Mouse (Mus musculus): ENCODE data around the gene Steap4. TPM values are rescaled to one million over a fixed set of nuclear protein-coding genes. Genes with fewer than 3 reads are reported as not detected.
A peak's percentile ranks its signal among the peaks of the same experiment; 100 is the strongest.

The Steap4 gene
- total and polyA plus RNA-seq, 2 experiments from 2014 or later = 0.43 to 0.46 TPM

DNA sequence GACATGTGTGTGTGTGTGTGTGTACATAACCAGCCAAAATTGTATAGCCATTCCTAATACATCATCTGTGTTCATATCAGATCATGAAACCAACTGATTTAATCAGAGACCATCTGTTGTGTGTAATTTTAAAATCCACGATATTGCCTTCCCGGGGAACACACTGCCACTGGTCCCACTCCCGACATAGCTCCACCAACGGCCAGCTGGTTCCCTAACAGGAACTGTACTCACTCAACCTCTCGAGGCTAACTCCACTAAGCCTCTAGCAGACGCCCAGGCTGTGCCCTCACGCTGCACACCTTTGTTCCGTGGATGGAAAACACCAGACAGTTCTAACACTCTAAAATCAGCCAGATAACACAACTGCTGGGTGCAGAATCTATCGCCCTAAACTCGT lies 40.2 kb downstream of the Steap4 start:
- no peaks in the 10 kb centered on the region for H3K9me3 ChIP-seq (ENCODE audit: low read length)
- H3K9ac ChIP-seq = no peak overlapping the region
- H3K27me3 ChIP-seq (ENCODE audit: insufficient read depth, low read length) = no peaks in the 10 kb centered on the region
- no peak for TF ChIP-seq CTCF (IDR thresholded peaks at IDR 0.05; ENCODE audit: low read depth)
- peak; percentile 3 for DNase-seq
- no peaks in the 10 kb centered on the region for H3K4me1 ChIP-seq (ENCODE audit: insufficient read depth)
- H3K36me3 ChIP-seq (ENCODE audit: insufficient read depth) = no peaks in the 10 kb centered on the region
- H3K4me3 ChIP-seq (ENCODE audit: low read depth, low read length) = no peak overlapping the region
- WGBS = 72% methylated on average over 10 of the region's 10 CpGs
- no peak overlapping the region for H3K4me2 ChIP-seq (ENCODE audit: low read depth)
- H3K27ac ChIP-seq (ENCODE audit: low read depth, low read length) = no peak overlapping the region
- peak; percentile 43 for ATAC-seq

- ATAC-seq (no peak), DNase-seq (no peak)
- no peak for TF ChIP-seq CTCF (IDR thresholded peaks at IDR 0.05; ENCODE audit: low read depth)
- Histone ChIP-seq H3K9me3 (ENCODE audit: low read length) (no peaks in the 10 kb centered on the region), H3K4me1 (ENCODE audit: insufficient read depth) (no peaks in the 10 kb centered on the region), H3K27me3 (ENCODE audit: insufficient read depth, low read length) (no peaks in the 10 kb centered on the region), H3K4me3 (ENCODE audit: low read depth, low read length) (no peak overlapping the region), H3K27ac (ENCODE audit: low read depth, low read length) (no peak overlapping the region), H3K4me2 (ENCODE audit: low read depth) (no peak overlapping the region), H3K36me3 (ENCODE audit: insufficient read depth) (no peaks in the 10 kb centered on the region), H3K9ac (no peak overlapping the region)
These were observed 42.6 kb downstream of the Steap4 start for GRCm38 (mm10) chr5:8002827-8003226.

GRCm38 (mm10) chr5:8013276-8013675 lies 53.0 kb downstream of the Steap4 start:
- no peaks in the 10 kb centered on the region for H3K4me1 ChIP-seq (ENCODE audit: insufficient read depth)
- H3K4me2 ChIP-seq (ENCODE audit: low read depth) = no peak overlapping the region
- ATAC-seq (no peak), DNase-seq (no peak)
- 79% methylated on average over 3 of the region's 3 CpGs for WGBS
- no peaks in the 10 kb centered on the region for H3K27me3 ChIP-seq (ENCODE audit: insufficient read depth, low read length)
- H3K36me3 ChIP-seq (ENCODE audit: insufficient read depth) = no peaks in the 10 kb centered on the region
- H3K4me3 ChIP-seq (ENCODE audit: low read depth, low read length) = no peak overlapping the region
- H3K9me3 ChIP-seq (ENCODE audit: low read length) = no peaks in the 10 kb centered on the region
- H3K27ac ChIP-seq (ENCODE audit: low read depth, low read length) = no peak overlapping the region
- TF ChIP-seq CTCF (IDR thresholded peaks at IDR 0.05; ENCODE audit: low read depth) = no peak
- H3K9ac ChIP-seq = no peak overlapping the region

Other genes starting within 250 kb of the Steap4 start
- gene Sri, start 85.6 kb downstream of the Steap4 start, total RNA-seq (2014; rRNA removed) = 79.1 and 86.5 TPM in 2 replicates
- 138 and 146 TPM in 2 replicates for gene Sri, start 85.6 kb downstream of the Steap4 start, polyA plus RNA-seq (2015; fragmentation: Nextera tagmentation; extraction: Ambion mirVana)